Mouse (Mus musculus): ENCODE results near the gene 1700080O16Rik. TPM values are rescaled to one million over a fixed set of nuclear protein-coding genes. Genes with fewer than 3 reads are reported as not detected.
A peak's percentile ranks its signal among the peaks of the same experiment; 100 is the strongest.

The 1700080O16Rik gene
- not detected in 2 replicates for polyA plus RNA-seq (2015; fragmentation: Nextera tagmentation; extraction: Ambion mirVana)

DNA sequence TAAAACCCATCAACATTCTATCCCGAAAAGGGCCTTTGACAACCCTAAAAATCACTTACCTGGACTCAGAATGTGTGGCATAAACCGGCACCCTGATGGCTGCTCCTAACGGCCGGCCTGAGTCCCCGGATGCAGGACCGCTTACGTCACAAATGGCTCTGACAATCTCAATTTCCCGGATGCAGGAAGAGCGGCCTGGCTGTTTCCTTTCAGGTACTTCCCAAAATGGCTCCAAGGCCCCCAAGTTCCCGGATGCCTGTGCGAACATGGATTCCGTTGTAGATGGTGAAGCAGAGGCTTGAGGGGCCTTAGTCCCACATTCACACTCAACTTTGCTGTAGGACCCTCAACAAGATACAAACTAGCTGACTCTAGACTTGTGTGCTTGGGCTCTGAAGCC, at the start of gene 1700080O16Rik:
Gene 1700080O16Rik (minus strand): TSS at position 101 of the 400 bp plus-strand sequence.
- Histone ChIP-seq H3K27ac (replicated peaks) (no peak within 1 kb of the TSS), H3K27me3 (ENCODE audit: control insufficient read depth, insufficient read depth, low read length) (no peaks in the 10 kb centered on the region), H3K4me3 (ENCODE audit: low read depth, low read length) (no peak within 1 kb of the TSS), H3K36me3 (ENCODE audit: control insufficient read depth, insufficient read depth, low read length) (no peaks in the 10 kb centered on the region), H3K4me2 (replicated peaks; ENCODE audit: low read depth) (no peak within 1 kb of the TSS), H3K9me3 (ENCODE audit: control insufficient read depth, low read length) (no peaks in the 10 kb centered on the region), H3K4me1 (replicated peaks; ENCODE audit: control insufficient read depth, insufficient read depth) (no peaks in the 10 kb centered on the region), H3K9ac (ENCODE audit: low read length) (no peak within 1 kb of the TSS)
- DNase-seq (ENCODE audit: low spot score) (no peak), ATAC-seq (ENCODE audit: low FRiP score, low TSS enrichment) (no peak)
- WGBS = 97% methylated on average over 12 of the region's 12 CpGs
- TF ChIP-seq EP300 (optimal IDR thresholded peaks at IDR 0.05) (no peak), CTCF (IDR thresholded peaks at IDR 0.05; ENCODE audit: low read depth) (no peak)

DNA sequence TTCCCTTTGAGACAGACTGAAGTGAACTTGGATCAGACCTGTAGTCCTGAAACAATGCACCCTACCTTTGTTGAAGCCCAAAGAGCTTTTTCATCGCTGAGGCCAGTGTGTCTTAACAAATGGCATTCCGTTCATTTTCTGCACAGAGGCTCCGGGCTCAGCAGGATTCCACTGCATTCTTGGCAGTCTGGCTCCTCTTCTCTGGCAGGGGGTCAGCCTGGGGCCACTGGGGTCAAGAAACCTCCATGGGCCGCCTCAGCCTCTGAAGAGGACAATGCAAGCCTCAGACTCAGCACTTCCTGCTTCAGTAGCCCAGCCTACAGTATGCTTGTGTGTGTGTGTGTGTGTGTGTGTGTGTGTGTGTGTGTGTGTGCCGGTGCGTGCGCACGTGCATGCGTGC, 45.1 kb upstream of the 1700080O16Rik start:
- DNase-seq (ENCODE audit: low spot score) (no peak), ATAC-seq (ENCODE audit: low FRiP score, low TSS enrichment) (no peak)
- 59% methylated on average over 7 of the region's 9 CpGs for WGBS
- Histone ChIP-seq H3K27me3 (ENCODE audit: control insufficient read depth, insufficient read depth, low read length) (no peaks in the 10 kb centered on the region), H3K36me3 (ENCODE audit: control insufficient read depth, insufficient read depth, low read length) (no peaks in the 10 kb centered on the region), H3K4me1 (replicated peaks; ENCODE audit: control insufficient read depth, insufficient read depth) (no peaks in the 10 kb centered on the region), H3K4me3 (ENCODE audit: low read depth, low read length) (no peak overlapping the region), H3K9ac (ENCODE audit: low read length) (no peak overlapping the region), H3K9me3 (ENCODE audit: control insufficient read depth, low read length) (no peaks in the 10 kb centered on the region), H3K27ac (replicated peaks) (no peak overlapping the region), H3K4me2 (replicated peaks; ENCODE audit: low read depth) (no peak overlapping the region)
- TF ChIP-seq CTCF (IDR thresholded peaks at IDR 0.05; ENCODE audit: low read depth) (no peak), EP300 (optimal IDR thresholded peaks at IDR 0.05) (no peak)

- 75% methylated on average over 5 of the region's 5 CpGs for WGBS
- H3K4me2 ChIP-seq (replicated peaks; ENCODE audit: low read depth) = no peak overlapping the region
- no peak overlapping the region for H3K4me3 ChIP-seq (ENCODE audit: low read depth, low read length)
- no peak overlapping the region for H3K27ac ChIP-seq (replicated peaks)
- ATAC-seq (ENCODE audit: low FRiP score, low TSS enrichment) = no peak
- no peak for DNase-seq (ENCODE audit: low spot score)
- no peaks in the 10 kb centered on the region for H3K27me3 ChIP-seq (ENCODE audit: control insufficient read depth, insufficient read depth, low read length)
- no peaks in the 10 kb centered on the region for H3K36me3 ChIP-seq (ENCODE audit: control insufficient read depth, insufficient read depth, low read length)
- no peak overlapping the region for H3K9ac ChIP-seq (ENCODE audit: low read length)
- H3K9me3 ChIP-seq (ENCODE audit: control insufficient read depth, low read length) = no peaks in the 10 kb centered on the region
- H3K4me1 ChIP-seq (replicated peaks; ENCODE audit: control insufficient read depth, insufficient read depth) = no peaks in the 10 kb centered on the region
- TF ChIP-seq EP300 (optimal IDR thresholded peaks at IDR 0.05) (no peak), CTCF (IDR thresholded peaks at IDR 0.05; ENCODE audit: low read depth) (no peak)
Observed at GRCm38 (mm10) chrX:52000072-52000471, 27.5 kb upstream of the 1700080O16Rik start.

- DNase-seq (ENCODE audit: low spot score) (no peak), ATAC-seq (ENCODE audit: low FRiP score, low TSS enrichment) (no peak)
- Histone ChIP-seq H3K36me3 (ENCODE audit: control insufficient read depth, insufficient read depth, low read length) (no peaks in the 10 kb centered on the region), H3K27ac (replicated peaks) (no peak overlapping the region), H3K9me3 (ENCODE audit: control insufficient read depth, low read length) (no peaks in the 10 kb centered on the region), H3K27me3 (ENCODE audit: control insufficient read depth, insufficient read depth, low read length) (no peaks in the 10 kb centered on the region), H3K4me2 (replicated peaks; ENCODE audit: low read depth) (no peak overlapping the region), H3K4me3 (ENCODE audit: low read depth, low read length) (no peak overlapping the region), H3K9ac (ENCODE audit: low read length) (no peak overlapping the region), H3K4me1 (replicated peaks; ENCODE audit: control insufficient read depth, insufficient read depth) (no peaks in the 10 kb centered on the region)
- peak; percentile 34 for TF ChIP-seq CTCF (IDR thresholded peaks at IDR 0.05; ENCODE audit: low read depth)
- TF ChIP-seq EP300 (optimal IDR thresholded peaks at IDR 0.05) = no peak
- 48% methylated on average over 4 of the region's 4 CpGs for WGBS
Observed at GRCm38 (mm10) chrX:51999426-51999825, 26.9 kb upstream of the 1700080O16Rik start.

GRCm38 (mm10) chrX:51976361-51976760, 3.8 kb upstream of the 1700080O16Rik start:
- no peak for DNase-seq (ENCODE audit: low spot score)
- no peak overlapping the region for H3K27ac ChIP-seq (replicated peaks)
- no peak overlapping the region for H3K4me2 ChIP-seq (replicated peaks; ENCODE audit: low read depth)
- no peak for ATAC-seq (ENCODE audit: low FRiP score, low TSS enrichment)
- H3K36me3 ChIP-seq (ENCODE audit: control insufficient read depth, insufficient read depth, low read length) = no peaks in the 10 kb centered on the region
- no peaks in the 10 kb centered on the region for H3K9me3 ChIP-seq (ENCODE audit: control insufficient read depth, low read length)
- H3K9ac ChIP-seq (ENCODE audit: low read length) = no peak overlapping the region
- no peak overlapping the region for H3K4me3 ChIP-seq (ENCODE audit: low read depth, low read length)
- WGBS = 57% methylated on average over 4 of the region's 4 CpGs
- no peaks in the 10 kb centered on the region for H3K27me3 ChIP-seq (ENCODE audit: control insufficient read depth, insufficient read depth, low read length)
- H3K4me1 ChIP-seq (replicated peaks; ENCODE audit: control insufficient read depth, insufficient read depth) = no peaks in the 10 kb centered on the region
- TF ChIP-seq EP300 (optimal IDR thresholded peaks at IDR 0.05) = no peak
- TF ChIP-seq CTCF (IDR thresholded peaks at IDR 0.05; ENCODE audit: low read depth) = no peak

DNA sequence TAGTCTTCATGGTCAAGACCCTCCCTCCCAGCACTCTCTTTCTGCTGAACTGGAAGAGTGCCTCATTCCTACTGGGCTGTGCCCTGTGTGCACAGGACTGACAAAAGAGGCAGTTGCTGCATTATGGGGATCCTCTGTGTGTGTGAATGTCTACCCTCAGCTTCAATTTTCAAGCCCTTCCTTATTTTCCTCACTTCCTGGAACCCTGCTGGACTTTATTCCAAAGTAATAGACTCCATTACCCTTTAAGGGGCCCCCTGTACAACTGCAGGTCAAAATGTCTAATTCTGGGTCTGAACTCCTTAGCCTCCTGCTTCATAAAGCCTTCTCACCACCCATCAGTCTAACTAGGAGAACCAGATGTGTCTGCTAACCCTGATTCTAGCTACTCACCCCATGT, 2.0 kb upstream of the 1700080O16Rik start:
- no peak for TF ChIP-seq CTCF (IDR thresholded peaks at IDR 0.05; ENCODE audit: low read depth)
- no peak for TF ChIP-seq EP300 (optimal IDR thresholded peaks at IDR 0.05)
- ATAC-seq (ENCODE audit: low FRiP score, low TSS enrichment) = no peak
- Histone ChIP-seq H3K9me3 (ENCODE audit: control insufficient read depth, low read length) (no peaks in the 10 kb centered on the region), H3K27ac (replicated peaks) (no peak overlapping the region), H3K9ac (ENCODE audit: low read length) (no peak overlapping the region), H3K4me1 (replicated peaks; ENCODE audit: control insufficient read depth, insufficient read depth) (no peaks in the 10 kb centered on the region), H3K36me3 (ENCODE audit: control insufficient read depth, insufficient read depth, low read length) (no peaks in the 10 kb centered on the region), H3K4me3 (ENCODE audit: low read depth, low read length) (no peak overlapping the region), H3K27me3 (ENCODE audit: control insufficient read depth, insufficient read depth, low read length) (no peaks in the 10 kb centered on the region), H3K4me2 (replicated peaks; ENCODE audit: low read depth) (no peak overlapping the region)
- DNase-seq (ENCODE audit: low spot score) = no peak

Data from stomach, postnatal 0 days (tissue).